Mouse (Mus musculus): ENCODE results near the gene Gatc.

DNA sequence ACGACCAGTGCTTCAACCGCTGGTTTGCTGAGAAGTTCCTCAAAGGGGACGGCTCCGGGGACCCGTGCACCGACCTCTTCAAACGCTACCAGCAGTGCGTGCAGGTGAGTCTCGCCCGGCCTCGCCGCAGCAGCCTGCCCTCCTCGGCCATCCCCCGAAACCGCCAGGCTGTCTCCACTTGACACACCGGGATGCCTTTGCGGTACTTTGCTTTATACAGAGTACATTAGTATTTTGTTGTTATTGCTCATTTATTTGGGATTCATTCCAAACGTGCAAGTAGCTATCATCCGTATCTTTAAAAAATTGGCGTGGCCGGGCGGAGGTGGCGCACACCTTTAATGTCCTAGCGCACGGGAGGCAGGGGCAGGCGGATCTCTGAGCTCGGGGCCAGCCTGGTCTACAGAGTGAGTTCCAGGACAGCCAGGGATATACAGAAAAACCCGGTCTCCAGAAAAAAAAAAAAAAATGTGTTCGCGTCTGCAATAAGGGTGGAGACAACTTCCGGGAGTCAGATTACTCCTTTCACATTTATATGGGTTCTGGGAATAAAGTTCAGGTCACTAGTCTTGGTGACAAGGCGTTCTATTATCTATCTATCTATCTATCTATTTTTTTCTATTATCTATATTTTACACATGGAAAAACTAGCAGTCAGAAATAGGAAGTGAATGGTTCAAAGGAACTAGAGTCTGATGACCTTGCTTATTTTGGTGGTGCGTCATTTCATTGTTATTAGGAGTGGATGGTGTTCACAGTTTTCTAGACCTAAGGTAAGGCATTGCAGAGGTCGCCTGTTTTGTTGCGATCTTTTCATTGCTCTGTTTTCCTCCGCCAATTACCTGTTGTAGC is 562 bp upstream of the Gatc start:
- TF ChIP-seq CTCF (IDR thresholded peaks at IDR 0.05; ENCODE audit: control insufficient read depth, insufficient read depth, low read length): no peak
- TF ChIP-seq POLR2A (IDR thresholded peaks at IDR 0.05; ENCODE audit: borderline replicate concordance, control insufficient read depth, low read depth, low read length): no peak

All from bone marrow, adult 2 months (tissue).